Mouse (Mus musculus) retina, postnatal 1 day (tissue): ENCODE results near the gene Tyw5.

ENCODE experiments used
- DNase-seq: peaks from one replicate; pipeline ENCODE4 v3.0.0-alpha.2; 2012

The Tyw5 gene

GRCm38 (mm10) chr1:57406187-57407151, at the start of gene Tyw5, which contains the start of gene Maip1:
Gene Tyw5, minus strand, starts transcription at chr1:57407101.
Gene Maip1, plus strand, starts transcription at chr1:57406328.
- DNase-seq, result peak; percentile 94

DNA sequence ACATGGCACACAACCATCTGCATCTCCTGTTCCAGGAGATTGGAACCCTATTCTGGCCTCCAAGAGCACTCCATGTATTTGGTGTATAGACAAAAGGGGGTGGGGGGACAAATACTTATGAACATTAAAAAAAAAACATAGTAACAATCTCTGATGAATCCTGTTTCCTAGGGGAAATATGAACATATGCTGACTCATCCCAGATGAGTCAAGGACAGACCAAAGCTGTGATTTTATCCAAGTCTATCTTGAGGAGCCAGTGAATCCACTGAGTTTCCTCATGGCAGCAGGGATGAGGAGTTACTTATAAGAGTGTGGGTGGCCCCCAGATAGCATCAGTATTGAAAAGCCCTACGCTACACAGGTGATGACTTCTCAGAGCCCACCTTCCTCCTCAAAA, 43.3 kb upstream of the Tyw5 start:
- DNase-seq, result no peak

DNA sequence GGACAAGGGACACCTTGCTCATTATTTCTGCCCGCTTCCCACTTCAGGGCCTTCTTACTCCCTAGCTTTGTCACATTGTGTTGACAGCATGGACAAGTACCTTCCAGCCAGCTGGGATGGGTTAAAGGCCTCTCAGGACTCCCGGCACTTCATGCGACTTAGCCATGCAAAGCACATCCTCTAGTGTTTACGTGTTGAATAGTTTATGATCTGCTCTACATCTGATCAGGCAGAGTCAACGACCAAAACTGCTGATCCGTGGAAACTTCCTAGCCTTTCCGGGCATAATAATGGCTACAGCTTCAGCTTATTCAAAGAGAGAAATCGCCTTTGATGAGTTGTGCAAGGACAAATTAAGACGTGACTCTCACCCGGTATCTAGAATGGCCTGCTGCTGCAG, 38.8 kb upstream of the Tyw5 start:
- peak; percentile 27 for DNase-seq

GRCm38 (mm10) chr1:57440771-57441170, 33.9 kb upstream of the Tyw5 start:
- no peak for DNase-seq

DNA sequence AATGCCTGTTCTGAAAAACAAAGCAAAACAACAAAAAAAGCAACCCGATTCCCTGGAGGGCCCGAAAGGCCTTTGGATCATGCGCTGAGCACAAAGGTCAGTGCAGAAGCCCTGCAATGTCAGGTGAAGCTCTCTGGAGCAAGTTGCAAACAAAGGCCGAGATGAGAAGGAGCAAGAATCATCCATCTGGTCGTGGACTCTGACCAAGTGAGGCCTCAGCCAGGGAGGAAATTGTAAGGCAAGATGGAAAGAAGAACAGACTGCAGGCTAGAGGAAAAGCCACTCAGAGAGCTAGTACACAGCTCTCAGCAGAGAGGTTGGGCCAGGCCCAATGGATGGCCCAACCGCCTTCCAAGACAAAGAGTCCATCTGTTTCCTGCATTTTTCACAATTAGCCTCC, 32.1 kb upstream of the Tyw5 start:
- DNase-seq, result no peak

DNA sequence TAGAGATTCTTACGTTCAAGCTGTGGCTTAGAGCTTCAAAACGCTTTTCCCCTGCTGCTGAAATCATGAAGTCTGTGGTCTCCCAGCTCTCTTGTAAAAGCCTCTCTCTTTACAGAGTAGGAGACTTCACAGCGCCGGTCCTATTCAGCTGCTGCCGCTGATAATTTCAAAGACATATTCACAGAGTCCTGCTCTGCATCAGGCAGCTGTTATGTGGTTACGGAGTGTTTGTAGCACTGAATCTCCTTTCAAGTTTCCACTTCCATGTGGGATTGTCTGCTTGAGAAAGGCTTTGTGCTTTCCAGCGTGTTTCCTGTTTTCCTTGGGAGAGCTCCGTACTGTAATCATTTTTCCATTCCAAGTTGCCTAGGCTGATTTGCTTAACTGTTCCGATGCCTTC, 30.1 kb upstream of the Tyw5 start:
- DNase-seq, result no peak

GRCm38 (mm10) chr1:57436408-57436807, 29.5 kb upstream of the Tyw5 start:
- no peak for DNase-seq

GRCm38 (mm10) chr1:57433141-57433540, 26.2 kb upstream of the Tyw5 start:
- no peak for DNase-seq

DNA sequence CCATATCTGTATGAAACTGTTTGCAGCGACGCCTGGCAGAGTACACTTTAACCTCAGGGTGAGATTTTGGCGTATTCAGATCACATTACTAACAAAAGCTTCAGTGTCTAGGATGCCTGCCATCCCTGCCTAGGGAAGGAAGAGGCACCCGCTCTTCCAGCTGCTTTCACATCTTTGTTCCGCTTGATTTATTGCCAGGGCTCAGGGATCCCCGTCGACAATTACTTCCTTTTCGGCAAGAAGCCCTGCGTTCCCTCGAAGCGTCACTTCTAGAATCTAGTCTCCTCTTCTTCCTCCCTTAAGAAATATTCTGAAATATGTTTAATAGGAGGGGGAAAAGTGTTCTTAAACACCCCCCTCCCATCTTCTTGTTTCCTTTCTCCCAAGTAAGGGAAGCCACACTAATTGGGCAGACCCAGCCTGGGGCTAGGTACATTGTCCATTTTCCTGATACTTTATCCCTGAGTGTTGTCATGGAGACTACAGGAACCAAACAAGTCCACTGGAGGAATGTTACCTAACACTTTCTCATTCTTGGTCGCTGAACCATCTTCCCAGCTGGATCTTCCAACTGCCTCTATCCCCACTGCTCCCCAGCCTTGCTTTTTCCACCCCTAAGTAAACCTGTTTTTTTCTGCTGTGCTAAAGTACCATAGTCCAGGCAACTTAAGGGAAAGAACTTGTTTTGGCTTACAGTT, 23.0 kb upstream of the Tyw5 start:
- peak; percentile 84 for DNase-seq

DNA sequence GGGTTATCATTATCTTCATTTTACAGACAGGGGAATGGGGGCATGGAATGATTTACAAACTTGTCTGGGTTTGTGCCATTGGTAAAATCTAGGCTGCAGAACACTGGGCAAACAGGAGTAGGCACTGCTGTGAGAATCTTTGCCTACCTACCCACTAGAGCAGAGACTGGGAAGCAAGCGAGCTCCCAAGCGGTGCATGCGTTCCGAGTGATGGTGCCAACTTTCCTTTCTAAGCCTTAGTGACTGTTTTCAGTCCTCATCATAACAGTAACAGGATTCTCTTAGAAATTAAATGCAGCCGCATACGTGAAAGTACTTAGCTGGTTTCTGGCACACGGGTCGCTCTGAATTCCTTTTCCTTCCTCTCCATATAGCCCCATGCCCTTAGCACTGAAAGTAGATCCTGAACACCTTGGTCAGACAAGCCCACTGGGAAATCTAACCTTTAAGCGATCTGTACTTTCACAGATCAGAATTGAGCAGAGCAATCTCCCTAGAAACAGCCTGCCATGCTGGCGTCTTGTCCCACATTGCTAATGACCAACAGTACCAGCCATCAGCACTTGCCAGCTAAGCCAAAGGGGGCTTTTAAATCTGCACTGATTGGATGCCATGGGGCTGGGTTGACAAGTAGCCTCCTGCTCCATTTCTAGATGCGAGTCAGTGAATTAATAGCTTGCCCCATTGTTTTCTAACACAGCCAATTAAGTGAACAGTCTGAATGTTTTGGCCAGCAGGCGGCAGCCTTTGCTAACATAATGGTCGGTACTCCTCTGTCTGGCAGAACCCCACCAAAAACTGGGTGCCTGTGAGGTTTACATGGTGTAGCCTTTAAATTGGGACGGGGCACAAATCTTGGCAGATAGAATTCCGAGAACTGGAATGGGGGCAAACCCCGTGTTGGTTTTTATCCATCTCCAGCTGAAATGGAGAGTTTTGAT, 21.7 kb upstream of the Tyw5 start:
- peak; percentile 95 for DNase-seq

- DNase-seq, result peak; percentile 64
Observed at GRCm38 (mm10) chr1:57423696-57424095, 16.8 kb upstream of the Tyw5 start.

GRCm38 (mm10) chr1:57413397-57413796, 6.5 kb upstream of the Tyw5 start:
- no peak for DNase-seq

GRCm38 (mm10) chr1:57408994-57409393, 2.1 kb upstream of the Tyw5 start:
- no peak for DNase-seq

DNA sequence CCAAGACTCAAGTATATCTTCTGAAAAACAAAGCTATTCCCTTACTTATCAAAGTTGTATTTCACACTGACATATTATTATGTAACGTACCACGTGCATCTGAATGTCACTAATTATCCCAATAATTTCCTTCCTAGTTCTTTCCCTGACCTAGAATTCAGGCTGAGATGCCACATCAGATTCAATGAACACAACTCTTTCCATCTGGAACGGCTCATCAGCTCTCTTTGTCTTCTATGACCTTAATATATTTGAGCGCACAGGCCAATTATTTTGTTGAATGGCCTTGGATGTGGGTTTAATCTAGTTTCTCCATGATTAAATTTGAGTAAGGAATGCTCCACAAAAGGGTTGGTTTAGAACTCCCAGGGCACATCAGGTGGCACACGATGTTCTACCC, 4.8 kb downstream of the Tyw5 start:
- peak; percentile 83 for DNase-seq

DNA sequence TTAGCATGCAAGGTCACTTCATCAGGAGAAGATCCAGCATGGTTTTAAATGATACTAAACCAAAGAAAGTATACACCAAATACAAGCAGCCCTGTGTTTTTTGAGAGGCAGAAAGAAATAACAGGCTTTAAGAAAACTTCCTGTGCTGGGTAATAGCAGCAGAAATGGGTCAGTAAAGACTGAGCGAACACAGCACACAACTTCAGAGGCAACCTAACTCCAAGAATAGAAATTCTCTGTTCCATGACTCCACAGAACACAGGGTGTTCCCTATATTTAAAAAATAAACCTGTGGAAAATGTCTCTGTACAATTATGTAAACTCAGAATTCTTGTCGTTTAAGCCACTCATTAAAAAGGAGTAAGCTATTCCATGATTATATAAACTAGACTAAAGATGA, 6.0 kb downstream of the Tyw5 start:
- DNase-seq, result no peak

- no peak for DNase-seq
Observed at GRCm38 (mm10) chr1:57400321-57400720, 6.6 kb downstream of the Tyw5 start.

DNA sequence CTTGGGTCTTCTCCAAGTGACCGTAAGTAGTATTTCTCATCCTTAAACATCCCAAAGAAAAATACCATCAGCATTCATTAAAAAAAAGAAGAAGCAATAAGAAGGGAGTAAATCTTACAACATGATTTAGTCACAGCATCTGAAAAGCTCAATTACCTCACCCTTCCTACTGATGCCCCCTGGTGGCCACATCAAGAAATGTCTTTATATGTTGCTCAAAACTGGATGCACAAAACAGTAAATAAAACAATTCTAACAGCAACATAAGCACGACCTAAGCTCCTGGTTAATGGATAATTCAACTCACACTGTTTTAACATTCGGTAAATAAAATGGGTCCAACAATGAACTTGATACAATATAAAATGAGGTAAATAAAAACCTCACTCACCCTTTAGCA, 12.8 kb downstream of the Tyw5 start:
- peak; percentile 68 for DNase-seq

GRCm38 (mm10) chr1:57392417-57392816, 14.5 kb downstream of the Tyw5 start:
- no peak for DNase-seq

GRCm38 (mm10) chr1:57390993-57391790, 15.7 kb downstream of the Tyw5 start:
- DNase-seq, result no peak

DNA sequence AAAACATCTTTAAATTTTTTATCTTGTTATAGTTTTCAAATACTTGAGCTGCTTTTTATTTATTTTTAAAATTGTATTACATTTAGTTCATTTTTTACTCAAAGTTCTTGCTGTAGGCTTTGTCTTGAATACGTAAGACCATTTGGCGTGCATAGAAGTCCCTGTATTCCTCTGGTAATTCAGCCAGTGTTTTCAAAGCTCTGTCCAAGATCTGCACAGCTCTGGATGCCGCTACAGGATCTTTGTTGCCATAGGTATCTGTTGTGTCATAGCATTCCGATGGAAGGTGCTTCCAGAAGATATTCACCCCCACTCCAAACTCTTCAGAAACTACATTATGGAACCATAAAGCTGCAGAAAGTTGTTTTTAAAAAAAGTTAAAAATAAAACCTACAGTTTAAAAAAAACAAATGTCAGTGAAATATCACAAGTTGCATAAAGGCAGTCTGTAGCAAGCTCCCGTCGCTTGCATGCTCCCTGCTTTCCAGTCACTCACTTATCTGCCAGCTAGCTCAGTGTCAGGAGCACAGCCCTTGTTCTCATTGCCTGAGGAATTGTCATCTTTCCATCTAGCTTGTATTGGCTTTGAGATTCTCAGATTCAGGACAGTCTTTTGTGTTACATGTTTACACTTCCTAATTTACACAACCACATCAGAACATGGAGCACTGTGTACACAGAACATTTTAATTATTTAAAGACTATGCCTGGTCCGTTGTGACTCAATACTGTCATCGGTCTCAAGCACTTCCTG, 18.3 kb downstream of the Tyw5 start:
- no peak for DNase-seq

DNA sequence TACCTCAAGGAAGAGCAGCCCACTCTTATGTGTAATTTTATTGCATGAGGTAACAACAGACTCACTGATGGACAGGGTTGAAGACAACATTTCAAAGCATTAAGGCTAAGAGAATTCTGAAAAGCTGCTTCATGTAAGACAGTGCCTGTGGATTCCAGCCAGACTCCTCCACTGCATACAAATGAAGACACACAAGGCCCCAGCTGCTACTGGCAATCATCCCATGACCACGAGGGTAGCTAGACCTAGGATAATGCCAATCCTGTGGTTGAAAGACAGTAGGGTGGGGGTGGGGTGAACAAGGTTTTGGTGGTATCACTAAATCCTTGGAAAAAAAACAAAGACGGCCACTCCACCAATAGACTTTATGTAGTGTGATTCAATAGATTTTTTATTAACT, 19.0 kb downstream of the Tyw5 start:
- no peak for DNase-seq
